Comparison of ENCODE assay signal across 8 mouse cellular contexts in genomic region chr7:29292458-29293098, GRCm38 (mm10). TPM values are rescaled to one million over a fixed set of nuclear protein-coding genes. Genes with fewer than 3 reads are reported as not detected.
DNase-seq lines count a peak whose midpoint lies in the region; ATAC-seq and TF ChIP-seq lines count a peak whose summit lies in the region.

No protein-coding gene starts in this region.

- TF ChIP-seq CTCF in cerebellum, adult 2 months (IDR thresholded peaks at IDR 0.05; ENCODE audit: borderline replicate concordance, insufficient read depth, low read depth, low read length): no peak

- no peaks in the 10 kb centered on the region for H3K27me3 ChIP-seq in cerebellum, adult 2 months (ENCODE audit: control insufficient read depth, insufficient read depth, low read length)
- H3K27me3 ChIP-seq in intestine, embryonic 15.5 days (replicated peaks): no peaks in the 10 kb centered on the region

- H3K4me1 ChIP-seq in cerebellum, adult 2 months (ENCODE audit: control insufficient read depth, insufficient read depth, low read length): peaks cover 28% of the 10 kb centered on the region
- peaks cover 36% of the 10 kb centered on the region for H3K4me1 ChIP-seq in intestine, embryonic 15.5 days (replicated peaks)

- H3K4me2 ChIP-seq in intestine, embryonic 15.5 days (replicated peaks): peak overlapping the region; percentile 93

- H3K9ac ChIP-seq in intestine, embryonic 15.5 days: peak overlapping the region; percentile 3; the same call in 1 of the 2 replicates

- no peak for DNase-seq in cerebellum, adult 2 months
- no peak for DNase-seq in cerebellum, postnatal 4 days (ENCODE audit: low spot score in 2 of 2)
- peak; percentile 52 for DNase-seq in 416B (ENCODE audit: low read depth)
- peak; percentile 49 for DNase-seq in gastrocnemius, postnatal 25 days
- no peak for DNase-seq in urinary bladder, adult 18-20 months (ENCODE audit: low spot score in 2 of 2)
- DNase-seq in frontal cortex, postnatal 36 days (ENCODE audit: low spot score in 2 of 2): no peak
- no peak for DNase-seq in spleen, postnatal 36 days (ENCODE audit: low spot score in 2 of 2)

- WGBS in cerebellum, adult 2 months: 18% methylated on average over 8 of the region's 8 CpGs
- WGBS in intestine, embryonic 15.5 days: 19% methylated on average over 8 of the region's 8 CpGs

- H3K4me3 ChIP-seq in cerebellum, adult 2 months (replicated peaks; ENCODE audit: insufficient read depth, low read depth, low read length): no peak overlapping the region
- H3K4me3 ChIP-seq in intestine, embryonic 15.5 days (replicated peaks): no peak overlapping the region

- no peak for ATAC-seq in intestine, embryonic 15.5 days

- peak overlapping the region; percentile 87 for H3K27ac ChIP-seq in cerebellum, adult 2 months (ENCODE audit: insufficient read depth, low read length)
- H3K27ac ChIP-seq in intestine, embryonic 15.5 days: peak overlapping the region; percentile 80

- TF ChIP-seq POLR2A in cerebellum, adult 2 months (IDR thresholded peaks at IDR 0.05; ENCODE audit: borderline replicate concordance, insufficient read depth, low read length): peak; percentile 25; the same call in 1 of the 2 replicates

- no peaks in the 10 kb centered on the region for H3K36me3 ChIP-seq in intestine, embryonic 15.5 days

- H3K9me3 ChIP-seq in intestine, embryonic 15.5 days: no peaks in the 10 kb centered on the region

RNA-seq across cellular contexts. Expression of gene Ppp1r14a, which starts 3.5 kb away (rescaled TPM):
- 81.8 and 99.7 TPM in 2 replicates for polyA plus RNA-seq in cerebellum, adult 2 months (2012; rRNA removed)
- 1 to 10 TPM; 5.2 to 6.5 TPM for total RNA-seq in gastrocnemius, postnatal 25 days (2021)
- polyA plus RNA-seq in intestine, embryonic 15.5 days (2015; fragmentation: Nextera tagmentation; extraction: Ambion mirVana): 44.3 and 50.7 TPM in 2 replicates

RNA-seq across cellular contexts. Expression of gene Spint2, which starts 10.9 kb away (rescaled TPM):
- 46.2 and 54.9 TPM in 2 replicates for polyA plus RNA-seq in cerebellum, adult 2 months (2012; rRNA removed)
- total RNA-seq in gastrocnemius, postnatal 25 days (2021): 1 to 10 TPM; 3.4 to 5.2 TPM
- 633 and 716 TPM in 2 replicates for polyA plus RNA-seq in intestine, embryonic 15.5 days (2015; fragmentation: Nextera tagmentation; extraction: Ambion mirVana)

RNA-seq across cellular contexts. Expression of gene Dpf1, which starts 11.2 kb away (rescaled TPM):
- 28.3 and 29.8 TPM in 2 replicates for polyA plus RNA-seq in cerebellum, adult 2 months (2012; rRNA removed)
- total RNA-seq in gastrocnemius, postnatal 25 days (2021): 1 to 10 TPM; 1.9 to 2.0 TPM
- 6.7 and 6.8 TPM in 2 replicates for polyA plus RNA-seq in intestine, embryonic 15.5 days (2015; fragmentation: Nextera tagmentation; extraction: Ambion mirVana)

RNA-seq across cellular contexts. Expression of gene 2200002D01Rik, which starts 44.3 kb away (rescaled TPM):
- 0.38 and 0.48 TPM in 2 replicates for polyA plus RNA-seq in cerebellum, adult 2 months (2012; rRNA removed)
- 1 to 10 TPM in 1 of 2 experiments, under 1 TPM in 1; 0.31 to 1.4 TPM for total RNA-seq in gastrocnemius, postnatal 25 days (2021)
- 178 and 182 TPM in 2 replicates for polyA plus RNA-seq in intestine, embryonic 15.5 days (2015; fragmentation: Nextera tagmentation; extraction: Ambion mirVana)

RNA-seq across cellular contexts. Expression of gene Yif1b, which starts 54.4 kb away (rescaled TPM):
- polyA plus RNA-seq in cerebellum, adult 2 months (2012; rRNA removed): 131 and 143 TPM in 2 replicates
- total RNA-seq in gastrocnemius, postnatal 25 days (2021): 10 to 100 TPM; 44.8 to 47.6 TPM
- 77.7 and 86.6 TPM in 2 replicates for polyA plus RNA-seq in intestine, embryonic 15.5 days (2015; fragmentation: Nextera tagmentation; extraction: Ambion mirVana)

Comparison
In these comparisons a context has a peak if more than half of its experiments do, and no peak if none do; other contexts are left out.
1. DNase-seq: peak in 416B (single experiment) and gastrocnemius, postnatal 25 days (single experiment); none in cerebellum, adult 2 months (0 of 2), cerebellum, postnatal 4 days (0 of 2), urinary bladder, adult 18-20 months (0 of 2), frontal cortex, postnatal 36 days (0 of 2) and spleen, postnatal 36 days (0 of 2).
2. RNA of gene Spint2, which starts 10.9 kb away (polyA plus RNA-seq): 633 to 716 TPM in intestine, embryonic 15.5 days; 46.2 to 54.9 TPM in cerebellum, adult 2 months; every median in the first group is over 10 times any median in the second.